Mouse (Mus musculus) embryo, embryonic 11.5 days (tissue): ENCODE measurements at regions not wholly inside any gene's neighbourhood (a gene's known extent, or its start where the extent isn't known, plus 50 kb on each side); places are given as distances from the start of the nearest gene placed in this dataset.
A peak's percentile ranks its signal among the peaks of the same experiment; 100 is the strongest.

Source experiments
- DNase-seq: peaks from one replicate; pipeline ENCODE4 v3.0.0-alpha.2; 2012; ENCODE audit warnings: low read depth, low spot score

- no peak for DNase-seq
Observed at GRCm38 (mm10) chr6:97741427-97741826, 65.4 kb upstream of the Mitf start.

GRCm38 (mm10) chr6:97740851-97741201 is 66.0 kb upstream of the Mitf start:
- DNase-seq: no peak

GRCm38 (mm10) chr6:97740107-97740850 is 66.6 kb upstream of the Mitf start:
- no peak for DNase-seq

- DNase-seq: no peak
Observed at GRCm38 (mm10) chr6:97738846-97739245, 68.0 kb upstream of the Mitf start.

- no peak for DNase-seq
Observed at GRCm38 (mm10) chr6:97730835-97731234, 76.0 kb upstream of the Mitf start.

GRCm38 (mm10) chr6:97718184-97718910 is 88.5 kb upstream of the Mitf start:
- no peak for DNase-seq

GRCm38 (mm10) chr6:97707401-97707800 is 90.1 kb upstream of the Frmd4b start:
- DNase-seq: no peak

- DNase-seq: no peak
Observed at GRCm38 (mm10) chr6:97704361-97704760, 87.0 kb upstream of the Frmd4b start.

- DNase-seq: no peak
Observed at GRCm38 (mm10) chr6:97699752-97700098, 82.4 kb upstream of the Frmd4b start.

- no peak for DNase-seq
Observed at GRCm38 (mm10) chr6:97699054-97699751, 81.9 kb upstream of the Frmd4b start.

- no peak for DNase-seq
Observed at GRCm38 (mm10) chr6:97693281-97693680, 75.9 kb upstream of the Frmd4b start.

GRCm38 (mm10) chr6:97691136-97691535 is 73.8 kb upstream of the Frmd4b start:
- no peak for DNase-seq

GRCm38 (mm10) chr6:97684335-97684734 is 67.0 kb upstream of the Frmd4b start:
- no peak for DNase-seq

GRCm38 (mm10) chr6:97682213-97682612 is 64.9 kb upstream of the Frmd4b start:
- no peak for DNase-seq

- no peak for DNase-seq
Observed at GRCm38 (mm10) chr6:97675181-97675756, 57.9 kb upstream of the Frmd4b start.

GRCm38 (mm10) chr6:97666818-97667629 is 49.7 kb upstream of the Frmd4b start:
- DNase-seq: peak; percentile 47
